Mouse (Mus musculus): ENCODE measurements around the gene Tmem238l. TPM values are rescaled to one million over a fixed set of nuclear protein-coding genes. Genes with fewer than 3 reads are reported as not detected.

Tmem238l gene
- polyA plus RNA-seq, 1 experiment from 2014 or later: not detected

DNA sequence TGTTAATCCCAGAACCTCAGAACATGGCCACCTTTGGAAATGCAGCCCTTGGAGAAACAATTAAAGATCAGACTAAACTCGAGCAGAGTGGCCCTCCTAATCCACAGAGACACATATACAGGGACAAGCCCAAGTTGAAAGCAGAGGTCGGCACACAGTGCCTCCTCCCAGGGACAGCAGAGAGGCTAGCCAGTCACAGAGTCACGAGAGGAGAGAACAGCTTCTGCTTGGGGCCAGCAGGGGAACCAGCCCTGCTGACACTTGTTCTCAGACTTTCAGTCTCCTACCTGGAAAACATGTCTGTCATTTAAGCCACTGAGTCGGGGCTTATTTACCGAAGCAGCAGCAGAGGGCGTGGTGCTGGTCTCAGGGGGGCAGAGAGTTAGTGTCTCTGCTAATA, 9.9 kb upstream of the Tmem238l start:
- no peak overlapping the region for H3K9ac ChIP-seq
- no peaks in the 10 kb centered on the region for H3K9me3 ChIP-seq (replicated peaks)
- H3K4me2 ChIP-seq: no peak overlapping the region
- no peaks in the 10 kb centered on the region for H3K27me3 ChIP-seq (replicated peaks)
- no peak overlapping the region for H3K27ac ChIP-seq
- 54% methylated on average over 6 of the region's 6 CpGs for whole genome bisulfite sequencing (ENCODE audit: insufficient replicate concordance)
- no peak overlapping the region for H3K4me3 ChIP-seq
- H3K36me3 ChIP-seq: no peaks in the 10 kb centered on the region
- no peak for ATAC-seq
- H3K4me1 ChIP-seq: no peaks in the 10 kb centered on the region

DNA sequence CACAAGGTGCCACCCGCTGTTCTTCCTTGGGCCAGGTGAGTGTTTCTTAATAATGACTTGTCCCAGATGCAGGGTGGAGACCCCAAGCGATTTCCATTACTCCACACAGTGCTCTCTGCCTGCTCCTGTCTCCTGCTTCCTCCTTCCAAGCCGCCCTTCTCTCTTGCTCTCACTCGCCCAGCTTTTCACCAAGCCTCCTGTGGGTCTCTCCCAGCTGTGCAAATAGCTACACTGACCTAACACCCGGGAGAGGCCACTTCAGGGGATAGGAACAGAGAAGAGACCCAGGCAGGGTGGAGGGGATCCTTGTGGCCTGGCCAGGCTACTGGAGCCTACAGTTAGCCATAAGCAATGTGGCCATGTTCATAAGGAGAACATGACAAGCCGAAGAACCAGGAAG, 9.5 kb upstream of the Tmem238l start:
- Histone ChIP-seq H3K4me3 (no peak overlapping the region), H3K9ac (no peak overlapping the region), H3K4me1 (no peaks in the 10 kb centered on the region), H3K36me3 (no peaks in the 10 kb centered on the region), H3K9me3 (replicated peaks) (no peaks in the 10 kb centered on the region), H3K4me2 (no peak overlapping the region), H3K27me3 (replicated peaks) (no peaks in the 10 kb centered on the region), H3K27ac (no peak overlapping the region)
- no peak for ATAC-seq
- 67% methylated on average over 6 of the region's 6 CpGs for WGBS (ENCODE audit: insufficient replicate concordance)

DNA sequence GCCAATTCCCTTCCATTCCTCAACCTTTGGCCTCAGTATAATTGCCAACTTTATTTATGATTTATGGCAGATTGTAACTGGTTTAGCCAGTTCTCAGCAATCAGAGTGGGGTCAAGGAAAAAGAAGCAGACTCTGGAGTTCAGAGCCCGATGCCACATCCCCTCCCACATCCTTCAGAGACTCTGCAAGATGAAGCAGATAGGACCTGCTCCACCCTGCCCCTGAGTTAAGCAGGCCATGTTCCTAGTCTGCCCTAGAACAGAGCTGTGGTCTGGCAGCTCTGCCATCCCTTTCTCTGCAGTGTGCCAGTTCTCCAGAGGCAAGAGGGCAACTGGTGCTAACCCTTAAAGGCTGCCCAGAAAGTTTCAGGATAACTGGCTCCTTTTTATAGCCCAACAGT, 4.4 kb downstream of the Tmem238l start:
- 48% methylated on average over 1 of the region's 1 CpGs for WGBS (ENCODE audit: insufficient replicate concordance)
- Histone ChIP-seq H3K36me3 (no peaks in the 10 kb centered on the region), H3K9ac (no peak overlapping the region), H3K9me3 (replicated peaks) (no peaks in the 10 kb centered on the region), H3K27me3 (replicated peaks) (no peaks in the 10 kb centered on the region), H3K4me1 (no peaks in the 10 kb centered on the region), H3K27ac (no peak overlapping the region), H3K4me3 (no peak overlapping the region), H3K4me2 (no peak overlapping the region)
- no peak for ATAC-seq

DNA sequence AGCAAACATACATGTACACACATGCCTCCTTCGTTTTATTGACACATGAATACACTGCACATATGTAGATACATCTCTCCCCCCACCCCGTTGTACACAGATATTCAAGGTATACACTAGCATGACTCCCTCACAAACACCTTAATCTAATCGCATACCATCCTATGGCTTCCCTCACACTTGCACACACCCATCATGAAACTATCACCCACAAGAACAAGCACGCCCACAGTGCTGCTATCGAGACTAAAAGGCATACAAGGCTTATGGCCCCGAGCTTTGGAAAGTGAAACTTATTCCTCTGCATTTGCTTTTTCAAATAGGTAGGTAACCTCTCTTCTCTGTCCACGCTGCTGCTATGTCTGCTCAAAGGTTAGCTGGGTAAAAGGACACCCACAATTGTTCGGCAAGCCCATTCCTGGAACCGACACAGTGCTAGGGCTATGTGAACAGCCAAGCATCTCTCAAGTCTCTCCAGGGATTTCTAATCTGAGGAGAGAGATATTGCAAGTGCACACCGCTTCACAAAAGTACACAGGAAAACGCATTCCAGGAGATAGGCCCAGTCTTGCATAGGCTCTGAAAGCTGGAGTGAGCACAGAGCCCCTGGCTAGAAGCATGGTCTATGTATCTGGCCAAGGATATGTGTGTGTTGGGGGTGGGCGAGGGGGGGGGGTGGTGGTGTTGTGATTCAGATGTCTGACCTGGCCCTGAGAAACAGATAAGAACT, 5.2 kb downstream of the Tmem238l start:
- no peak overlapping the region for H3K4me3 ChIP-seq
- H3K9ac ChIP-seq: no peak overlapping the region
- no peaks in the 10 kb centered on the region for H3K4me1 ChIP-seq
- H3K27ac ChIP-seq: no peak overlapping the region
- no peak overlapping the region for H3K4me2 ChIP-seq
- H3K9me3 ChIP-seq (replicated peaks): no peaks in the 10 kb centered on the region
- WGBS (ENCODE audit: insufficient replicate concordance): 59% methylated on average over 12 of the region's 12 CpGs
- H3K36me3 ChIP-seq: no peaks in the 10 kb centered on the region
- H3K27me3 ChIP-seq (replicated peaks): no peaks in the 10 kb centered on the region
- no peak for ATAC-seq

DNA sequence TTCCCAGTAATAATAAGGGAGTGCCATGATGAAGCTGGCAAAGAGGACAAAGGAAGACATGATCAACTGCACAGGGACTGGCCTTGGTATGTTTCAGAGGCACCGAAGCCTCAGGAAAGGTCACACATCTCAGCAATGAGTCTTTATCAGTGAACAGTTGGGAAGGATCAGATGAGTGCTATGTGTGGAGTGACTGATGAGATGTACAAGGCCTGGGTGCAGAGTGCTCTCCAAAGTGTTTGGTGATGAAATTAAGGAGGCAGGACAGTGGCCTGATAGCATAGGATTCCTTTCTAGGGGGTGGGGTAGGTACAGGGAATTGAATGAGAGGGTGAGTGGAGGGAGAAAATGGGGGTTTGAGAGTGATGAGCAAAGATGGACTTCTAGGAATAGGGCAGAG, 7.0 kb downstream of the Tmem238l start:
- H3K27ac ChIP-seq: no peak overlapping the region
- whole genome bisulfite sequencing (ENCODE audit: insufficient replicate concordance): 78% methylated on average over 1 of the region's 1 CpGs
- no peak overlapping the region for H3K9ac ChIP-seq
- H3K4me3 ChIP-seq: no peak overlapping the region
- H3K9me3 ChIP-seq (replicated peaks): no peaks in the 10 kb centered on the region
- no peak overlapping the region for H3K4me2 ChIP-seq
- ATAC-seq: no peak
- H3K36me3 ChIP-seq: no peaks in the 10 kb centered on the region
- no peaks in the 10 kb centered on the region for H3K4me1 ChIP-seq
- no peaks in the 10 kb centered on the region for H3K27me3 ChIP-seq (replicated peaks)

DNA sequence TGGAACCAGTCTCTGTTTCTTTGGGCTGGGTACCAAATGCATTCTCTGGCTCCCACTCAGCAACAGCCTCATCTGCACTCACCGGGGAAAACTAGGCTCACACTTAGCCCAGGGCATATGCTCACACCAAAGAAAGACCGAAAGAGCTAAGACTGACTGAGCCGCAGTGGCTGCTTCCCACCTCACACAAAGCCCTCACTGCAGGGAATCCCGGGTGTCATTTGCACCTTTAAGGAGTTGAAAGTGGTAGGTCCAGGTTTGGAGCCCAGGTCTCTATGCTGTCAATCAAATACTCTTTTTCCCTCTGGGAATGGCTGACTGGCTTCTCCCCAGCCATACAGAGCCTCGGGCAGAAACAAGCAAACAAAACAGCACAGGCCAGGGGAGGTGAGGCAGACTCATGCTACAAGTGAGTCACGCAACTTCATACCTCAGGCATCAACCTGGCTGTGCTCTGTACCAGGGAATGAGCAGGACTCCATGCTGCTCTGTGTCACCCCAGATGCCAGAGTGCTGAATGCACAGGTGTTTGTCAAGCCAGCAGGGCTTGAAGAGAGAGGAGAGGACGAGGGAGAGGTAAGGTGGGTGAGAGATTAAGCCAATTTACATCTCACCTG, 10.2 kb downstream of the Tmem238l start:
- Histone ChIP-seq H3K9me3 (replicated peaks) (no peaks in the 10 kb centered on the region), H3K4me1 (no peaks in the 10 kb centered on the region), H3K4me2 (no peak overlapping the region), H3K27ac (no peak overlapping the region), H3K4me3 (no peak overlapping the region), H3K27me3 (replicated peaks) (no peaks in the 10 kb centered on the region), H3K9ac (no peak overlapping the region), H3K36me3 (no peaks in the 10 kb centered on the region)
- WGBS (ENCODE audit: insufficient replicate concordance): 24% methylated on average over 7 of the region's 7 CpGs
- ATAC-seq: no peak

DNA sequence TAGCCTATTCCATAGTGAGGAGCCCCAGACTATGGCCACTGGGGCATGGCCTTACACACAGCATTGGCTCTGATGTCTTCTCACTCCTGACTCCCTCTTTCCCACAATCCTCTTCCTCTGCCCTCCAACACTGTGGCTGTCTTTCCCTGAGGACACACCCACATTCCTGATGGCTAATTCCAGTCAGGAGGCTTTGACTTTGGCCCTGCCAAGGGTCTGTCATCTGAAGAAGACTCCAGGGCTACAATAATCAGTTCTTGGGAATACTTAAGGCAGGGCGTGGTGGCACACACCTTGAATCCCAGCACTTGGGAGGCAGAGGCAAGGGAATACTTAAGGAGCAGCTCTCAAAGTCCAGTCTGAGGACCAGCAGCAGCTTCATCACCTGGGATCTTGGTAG, 12.1 kb downstream of the Tmem238l start:
- Histone ChIP-seq H3K4me3 (no peak overlapping the region), H3K9ac (no peak overlapping the region), H3K4me2 (no peak overlapping the region), H3K4me1 (no peaks in the 10 kb centered on the region), H3K27me3 (replicated peaks) (0 out of 2 replicates have a peak, but pooled peaks cover 2% of the 10 kb centered on the region), H3K9me3 (replicated peaks) (no peaks in the 10 kb centered on the region), H3K27ac (no peak overlapping the region), H3K36me3 (no peaks in the 10 kb centered on the region)
- no peak for ATAC-seq
- 66% methylated on average over 1 of the region's 1 CpGs for whole genome bisulfite sequencing (ENCODE audit: insufficient replicate concordance)

DNA sequence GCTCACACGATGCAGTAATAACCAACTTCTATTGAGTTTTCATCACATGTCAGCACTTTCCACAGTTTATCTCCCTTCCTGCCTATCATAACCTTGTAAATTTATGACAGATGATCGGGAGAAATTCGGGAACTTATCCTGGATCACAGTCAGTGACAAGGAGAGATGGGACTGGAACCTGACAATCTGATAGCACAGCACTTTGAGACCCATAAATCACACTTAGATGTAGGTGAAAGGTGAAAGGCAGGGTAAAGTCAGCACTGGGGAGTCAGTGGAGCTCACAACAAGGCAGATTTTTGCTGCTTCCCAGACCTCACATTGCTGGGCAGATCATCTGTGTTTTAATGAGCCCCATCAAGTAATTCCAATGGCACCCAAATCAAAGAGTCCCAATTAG, 17.1 kb downstream of the Tmem238l start:
- no peak for ATAC-seq

DNA sequence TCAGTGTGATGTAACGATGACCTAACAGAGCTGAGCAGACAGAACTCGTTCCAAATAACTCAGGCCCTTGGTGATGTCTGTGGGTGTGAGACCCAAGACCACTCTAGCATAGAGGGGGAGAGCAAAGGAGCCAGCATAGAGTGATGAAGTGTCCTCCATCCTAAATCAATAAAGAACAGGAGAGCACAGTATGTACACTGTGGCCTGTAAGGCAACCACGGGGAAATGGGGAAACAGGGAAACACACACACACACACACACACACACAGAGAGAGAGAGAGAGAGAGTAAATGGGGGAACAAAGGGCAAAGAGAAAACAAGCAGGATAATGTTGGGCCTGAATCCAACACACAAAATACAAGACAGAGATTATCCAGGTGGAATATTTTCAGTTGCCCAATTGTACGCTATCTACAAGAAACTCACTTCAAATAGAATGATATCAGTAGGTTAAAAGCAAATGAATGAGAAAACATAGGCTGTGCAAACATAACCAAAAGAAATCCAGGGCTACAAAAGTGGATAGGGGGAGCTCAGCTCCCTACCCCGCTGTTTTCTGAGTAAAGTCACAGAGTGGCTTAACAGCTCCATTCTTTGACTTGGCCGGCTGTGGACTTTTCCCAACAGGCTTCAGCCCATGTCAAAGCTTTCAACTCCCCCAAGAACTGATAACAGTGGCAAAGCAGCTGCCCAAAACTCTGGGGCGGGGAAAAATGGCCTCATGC, 19.3 kb downstream of the Tmem238l start:
- H3K9ac ChIP-seq: no peak overlapping the region
- no peak for ATAC-seq
- H3K27ac ChIP-seq: no peak overlapping the region
- H3K36me3 ChIP-seq: no peaks in the 10 kb centered on the region
- no peak overlapping the region for H3K4me3 ChIP-seq
- 0 out of 2 replicates have a peak, but pooled peaks cover 2% of the 10 kb centered on the region for H3K27me3 ChIP-seq (replicated peaks)
- H3K4me2 ChIP-seq: no peak overlapping the region
- peaks cover 11% of the 10 kb centered on the region for H3K9me3 ChIP-seq (replicated peaks)
- no peaks in the 10 kb centered on the region for H3K4me1 ChIP-seq
- 65% methylated on average over 7 of the region's 7 CpGs for WGBS (ENCODE audit: insufficient replicate concordance)

More for the DNA sequence above, 17.1 kb downstream of the Tmem238l start:
- Histone ChIP-seq H3K4me2 (no peak overlapping the region), H3K9ac (no peak overlapping the region), H3K27ac (no peak overlapping the region), H3K4me3 (no peak overlapping the region), H3K27me3 (replicated peaks) (0 out of 2 replicates have a peak, but pooled peaks cover 2% of the 10 kb centered on the region), H3K9me3 (replicated peaks) (peaks cover 11% of the 10 kb centered on the region), H3K4me1 (no peaks in the 10 kb centered on the region), H3K36me3 (no peaks in the 10 kb centered on the region)
- 55% methylated on average over 3 of the region's 3 CpGs for WGBS (ENCODE audit: insufficient replicate concordance)

DNA sequence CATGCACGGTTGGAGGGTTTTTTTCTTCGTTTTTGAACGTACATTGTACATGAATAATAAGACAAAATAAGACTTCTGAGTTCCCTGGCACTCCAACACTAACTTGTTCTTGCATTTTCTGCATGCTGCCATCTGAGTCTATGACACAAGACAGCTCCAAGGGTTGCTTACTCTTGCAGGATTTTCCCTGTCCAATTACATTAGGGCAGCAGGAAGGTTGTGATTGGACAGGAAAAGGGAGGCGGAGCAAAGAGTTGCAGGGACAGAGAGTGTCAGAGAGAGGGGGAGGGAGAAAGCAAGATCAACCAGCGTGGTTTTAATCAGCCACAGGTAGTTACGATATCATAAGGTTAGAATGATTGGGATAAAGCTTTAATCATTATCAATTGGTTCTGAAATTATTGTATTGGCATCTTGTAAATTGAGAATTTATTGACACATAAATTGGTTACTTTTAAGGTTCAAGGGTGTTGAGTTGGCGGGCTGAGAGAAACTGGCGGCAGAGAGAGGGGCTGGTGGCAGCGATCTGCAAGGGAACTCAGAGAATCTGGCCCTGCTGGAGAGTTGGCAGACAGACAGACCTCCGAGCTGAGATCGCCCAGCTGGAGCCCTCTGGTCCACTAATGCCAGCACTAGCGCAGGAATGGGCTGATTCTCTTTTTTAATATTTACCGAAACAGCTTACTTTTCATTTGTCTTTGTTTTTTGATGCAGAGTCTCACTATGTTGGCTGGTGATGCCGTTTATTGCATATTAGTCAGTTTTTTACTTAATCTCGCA, 25.1 kb downstream of the Tmem238l start:
- 61% methylated on average over 15 of the region's 15 CpGs for WGBS (ENCODE audit: insufficient replicate concordance)
- H3K27ac ChIP-seq: no peak overlapping the region
- no peaks in the 10 kb centered on the region for H3K36me3 ChIP-seq
- H3K4me2 ChIP-seq: no peak overlapping the region
- peaks cover 7% of the 10 kb centered on the region for H3K4me1 ChIP-seq
- ATAC-seq: no peak
- peaks cover 28% of the 10 kb centered on the region for H3K27me3 ChIP-seq (replicated peaks)
- no peak overlapping the region for H3K4me3 ChIP-seq
- no peak overlapping the region for H3K9ac ChIP-seq
- no peaks in the 10 kb centered on the region for H3K9me3 ChIP-seq (replicated peaks)

DNA sequence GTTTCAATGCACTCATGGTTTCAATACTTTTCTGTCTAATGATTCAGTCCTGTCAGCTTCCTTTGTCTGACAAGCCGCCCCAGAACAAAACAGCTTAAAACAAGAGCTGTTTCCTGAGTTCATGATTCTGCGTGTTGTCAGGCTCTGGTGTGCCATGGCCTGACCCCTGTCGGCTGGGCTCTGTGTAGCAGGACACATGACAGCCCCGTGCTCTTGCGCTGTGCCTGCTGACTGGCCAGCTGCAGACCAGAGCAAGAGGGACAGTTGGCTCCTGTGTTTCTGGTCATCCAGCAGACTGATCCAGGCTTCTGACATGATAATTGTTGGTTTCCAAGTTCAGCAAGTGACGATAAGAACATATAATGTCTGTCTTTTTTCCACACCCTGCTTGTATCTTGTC, 26.4 kb downstream of the Tmem238l start:
- H3K9ac ChIP-seq: no peak overlapping the region
- H3K9me3 ChIP-seq (replicated peaks): no peaks in the 10 kb centered on the region
- no peak for ATAC-seq
- 47% methylated on average over 6 of the region's 6 CpGs for WGBS (ENCODE audit: insufficient replicate concordance)
- H3K4me3 ChIP-seq: no peak overlapping the region
- no peak overlapping the region for H3K27ac ChIP-seq
- H3K36me3 ChIP-seq: no peaks in the 10 kb centered on the region
- H3K4me2 ChIP-seq: no peak overlapping the region
- peaks cover 7% of the 10 kb centered on the region for H3K4me1 ChIP-seq
- peaks cover 30% of the 10 kb centered on the region for H3K27me3 ChIP-seq (replicated peaks)

All from liver, embryonic 12.5 days (tissue).